Mouse (Mus musculus) gastrocnemius, postnatal 10 days (tissue): ENCODE measurements around the gene Cenpm. TPM values are rescaled to one million over a fixed set of nuclear protein-coding genes. Genes with fewer than 3 reads are reported as not detected.
A peak's percentile ranks its signal among the peaks of the same experiment; 100 is the strongest.

Experiments
- DNase-seq: peaks from one replicate; pipeline ENCODE4 v3.0.0; 2021; ENCODE audit warnings: mixed read lengths
- total RNA-seq, 2 experiments: library from RNA; stranded (reverse); gene quantifications; 2 replicates each; pipeline ENCODE4 v1.2.3; 2021

The Cenpm gene
- total RNA-seq, 2 experiments from 2014 or later = 4.2 to 7.0 TPM

GRCm38 (mm10) chr15:82243742-82244114 lies 820 bp downstream of the Cenpm start:
- no peak for DNase-seq

GRCm38 (mm10) chr15:82243311-82243710 lies 1.2 kb downstream of the Cenpm start:
- no peak for DNase-seq

GRCm38 (mm10) chr15:82236565-82236964 lies 8.0 kb downstream of the Cenpm start:
- DNase-seq = peak; percentile 79

- DNase-seq = no peak
These were observed 8.9 kb downstream of the Cenpm start for GRCm38 (mm10) chr15:82235661-82236060.

- DNase-seq = no peak
These were observed 11.9 kb downstream of the Cenpm start for GRCm38 (mm10) chr15:82232651-82233050.

- DNase-seq = peak; percentile 50
These were observed 12.8 kb downstream of the Cenpm start for GRCm38 (mm10) chr15:82231591-82232378.

- no peak for DNase-seq
These were observed 13.4 kb downstream of the Cenpm start for GRCm38 (mm10) chr15:82231100-82231499.

GRCm38 (mm10) chr15:82230098-82230611 lies 14.4 kb downstream of the Cenpm start:
- DNase-seq = no peak

- DNase-seq = no peak
These were observed 15.0 kb downstream of the Cenpm start for GRCm38 (mm10) chr15:82229542-82230045.

GRCm38 (mm10) chr15:82225769-82226168 lies 18.8 kb downstream of the Cenpm start:
- no peak for DNase-seq

GRCm38 (mm10) chr15:82224602-82225215 lies 19.8 kb downstream of the Cenpm start:
- no peak for DNase-seq

GRCm38 (mm10) chr15:82223657-82224601 lies 20.6 kb downstream of the Cenpm start, which contains the start of gene Tnfrsf13c:
Gene Tnfrsf13c, minus strand, starts transcription at chr15:82224369.
- DNase-seq = peak; percentile 50

GRCm38 (mm10) chr15:82223251-82223650 lies 21.3 kb downstream of the Cenpm start:
- no peak for DNase-seq

- DNase-seq = no peak
These were observed 23.3 kb downstream of the Cenpm start for GRCm38 (mm10) chr15:82221104-82221860.

- no peak for DNase-seq
These were observed 24.4 kb downstream of the Cenpm start for GRCm38 (mm10) chr15:82220003-82220675.

GRCm38 (mm10) chr15:82218778-82219666 lies 25.5 kb downstream of the Cenpm start:
- no peak for DNase-seq

- DNase-seq = no peak
These were observed 26.6 kb downstream of the Cenpm start for GRCm38 (mm10) chr15:82217980-82218379.

- no peak for DNase-seq
These were observed 27.5 kb downstream of the Cenpm start for GRCm38 (mm10) chr15:82217039-82217438.

GRCm38 (mm10) chr15:82216142-82216827 lies 28.3 kb downstream of the Cenpm start:
- no peak for DNase-seq
